Mouse (Mus musculus) ES-Bruce4 (cell line): ENCODE data around the gene Lsr. TPM values are rescaled to one million over a fixed set of nuclear protein-coding genes. Genes with fewer than 3 reads are reported as not detected.

Experiments
- H3K27ac ChIP-seq: 2 replicates; pipeline ENCODE4 v1.5.1; 2012; ENCODE audit warnings: low read length, inconsistent platforms; ENCODE audit not compliant: insufficient read depth
- H3K27me3 ChIP-seq: 2 replicates; pipeline ENCODE4 v1.6.1; 2012; ENCODE audit warnings: mild to moderate bottlenecking, low read length, inconsistent platforms; ENCODE audit not compliant: control insufficient read depth, poor library complexity, insufficient read depth, severe bottlenecking
- H3K36me3 ChIP-seq: 2 replicates; pipeline ENCODE4 v1.6.1; 2012; ENCODE audit warnings: inconsistent platforms, mild to moderate bottlenecking, low read length, moderate library complexity; ENCODE audit not compliant: control insufficient read depth, poor library complexity, insufficient read depth, severe bottlenecking
- H3K4me1 ChIP-seq: one replicate; pipeline ENCODE4 v1.8.1; 2011; ENCODE audit warnings: low read length; ENCODE audit not compliant: control insufficient read depth, insufficient read depth
- H3K4me3 ChIP-seq: 2 replicates; pipeline ENCODE4 v1.5.1; 2011; ENCODE audit warnings: low read depth, mild to moderate bottlenecking, low read length
- H3K9ac ChIP-seq: 2 replicates; pipeline ENCODE4 v1.6.1; 2012; ENCODE audit warnings: low read depth, mild to moderate bottlenecking, inconsistent platforms; ENCODE audit not compliant: poor library complexity, severe bottlenecking
- H3K9me3 ChIP-seq: replicated peaks from 2 replicates; pipeline ENCODE4 v1.6.1; 2012; ENCODE audit warnings: mild to moderate bottlenecking, low read length, inconsistent platforms; ENCODE audit not compliant: control insufficient read depth, poor library complexity, insufficient read depth, severe bottlenecking
- CTCF ChIP-seq: IDR thresholded peaks from one replicate; pipeline ENCODE4 v1.8.1; 2011; ENCODE audit warnings: low read depth, low read length
- EP300 ChIP-seq: IDR thresholded peaks from 2 replicates; pipeline ENCODE4 v1.6.1; 2011; ENCODE audit warnings: low read depth, low read length; ENCODE audit not compliant: insufficient read depth
- POLR2A ChIP-seq: IDR thresholded peaks from one replicate; pipeline ENCODE4 v1.8.1; 2011; ENCODE audit warnings: low read length; ENCODE audit not compliant: insufficient read depth
- polyA plus RNA-seq: library from polyadenylated mRNA; stranded (reverse); fragments of >200 nt; gene quantifications from 2 replicates; pipeline ENCODE4 v1.2.4, GENCODE M21; 2011; ENCODE audit warnings: low read depth; ENCODE audit not compliant: missing spikeins, insufficient read depth, insufficient read length

Lsr gene
- polyA plus RNA-seq, 1 experiment, result 39.1 TPM

GRCm38 (mm10) chr7:31002650-31003049, 29.4 kb upstream of the Lsr start:
- Histone ChIP-seq H3K9me3 (no peaks in the 10 kb centered on the region), H3K36me3 (no peaks in the 10 kb centered on the region), H3K4me3 (no peak overlapping the region), H3K27me3 (no peaks in the 10 kb centered on the region), H3K9ac (no peak overlapping the region), H3K27ac (no peak overlapping the region), H3K4me1 (no peaks in the 10 kb centered on the region)
- TF ChIP-seq POLR2A, result no peak
- TF ChIP-seq EP300, result no peak
- TF ChIP-seq CTCF, result no peak

- Histone ChIP-seq H3K4me1 (no peaks in the 10 kb centered on the region), H3K36me3 (no peaks in the 10 kb centered on the region), H3K4me3 (no peak overlapping the region), H3K27ac (no peak overlapping the region), H3K27me3 (no peaks in the 10 kb centered on the region), H3K9me3 (no peaks in the 10 kb centered on the region), H3K9ac (no peak overlapping the region)
- TF ChIP-seq EP300, result no peak
- TF ChIP-seq POLR2A, result no peak
- no peak for TF ChIP-seq CTCF
Observed at GRCm38 (mm10) chr7:31000505-31001020, 27.3 kb upstream of the Lsr start.

- TF ChIP-seq CTCF, result no peak
- H3K27ac ChIP-seq, result no peak overlapping the region
- no peaks in the 10 kb centered on the region for H3K27me3 ChIP-seq
- H3K9me3 ChIP-seq, result no peaks in the 10 kb centered on the region
- H3K4me1 ChIP-seq, result no peaks in the 10 kb centered on the region
- no peaks in the 10 kb centered on the region for H3K36me3 ChIP-seq
- H3K9ac ChIP-seq, result no peak overlapping the region
- H3K4me3 ChIP-seq, result no peak overlapping the region
Observed at GRCm38 (mm10) chr7:30996491-30996890, 23.2 kb upstream of the Lsr start.

- H3K4me1 ChIP-seq, result no peaks in the 10 kb centered on the region
- H3K36me3 ChIP-seq, result no peaks in the 10 kb centered on the region
- H3K9ac ChIP-seq, result no peak overlapping the region
- TF ChIP-seq POLR2A (no peak), CTCF (no peak), EP300 (no peak)
- no peaks in the 10 kb centered on the region for H3K9me3 ChIP-seq
- H3K4me3 ChIP-seq, result no peak overlapping the region
- no peaks in the 10 kb centered on the region for H3K27me3 ChIP-seq
- no peak overlapping the region for H3K27ac ChIP-seq
Observed at GRCm38 (mm10) chr7:30993986-30994385, 20.7 kb upstream of the Lsr start.

- H3K27me3 ChIP-seq, result no peaks in the 10 kb centered on the region
- H3K4me1 ChIP-seq, result no peaks in the 10 kb centered on the region
- no peak overlapping the region for H3K4me3 ChIP-seq
- H3K36me3 ChIP-seq, result no peaks in the 10 kb centered on the region
- no peak overlapping the region for H3K9ac ChIP-seq
- TF ChIP-seq CTCF (no peak), POLR2A (no peak), EP300 (no peak)
- no peaks in the 10 kb centered on the region for H3K9me3 ChIP-seq
- H3K27ac ChIP-seq, result no peak overlapping the region
Observed at GRCm38 (mm10) chr7:30992148-30992547, 18.9 kb upstream of the Lsr start.

- no peaks in the 10 kb centered on the region for H3K9me3 ChIP-seq
- no peak overlapping the region for H3K4me3 ChIP-seq
- no peak overlapping the region for H3K9ac ChIP-seq
- H3K27ac ChIP-seq, result no peak overlapping the region
- no peaks in the 10 kb centered on the region for H3K27me3 ChIP-seq
- TF ChIP-seq POLR2A (no peak), EP300 (no peak), CTCF (no peak)
- no peaks in the 10 kb centered on the region for H3K36me3 ChIP-seq
- no peaks in the 10 kb centered on the region for H3K4me1 ChIP-seq
Observed at GRCm38 (mm10) chr7:30988519-30989162, 15.4 kb upstream of the Lsr start.
